Mouse (Mus musculus): ENCODE measurements around the gene Tnfrsf18.

DNA sequence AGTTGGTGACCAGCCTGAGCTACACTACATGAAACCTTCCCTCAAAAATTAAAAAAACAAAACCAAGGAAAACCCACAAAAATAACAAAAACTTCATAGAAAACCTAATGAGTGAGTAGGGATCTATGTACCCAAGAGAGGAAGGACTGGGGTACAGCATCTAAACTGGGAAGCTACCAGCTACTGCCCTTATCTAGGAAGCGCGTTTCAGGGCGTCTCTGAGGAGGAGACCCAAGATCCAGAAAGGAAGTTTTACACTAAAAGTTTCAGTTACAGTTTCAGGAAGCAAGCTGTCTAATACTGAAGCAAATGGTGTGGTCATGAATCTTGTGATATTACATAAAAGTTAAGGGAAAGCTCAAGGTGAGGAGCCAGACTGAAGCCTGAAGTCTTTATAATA, 23.8 kb downstream of the Tnfrsf18 start:
- TF ChIP-seq CTCF (IDR thresholded peaks at IDR 0.05; ENCODE audit: low read depth) (no peak), EP300 (optimal IDR thresholded peaks at IDR 0.05) (no peak)

Data from stomach, postnatal 0 days (tissue).